Mouse (Mus musculus) embryonic facial prominence, embryonic 12.5 days (tissue): ENCODE results near the gene Gnpnat1. TPM values are rescaled to one million over a fixed set of nuclear protein-coding genes. Genes with fewer than 3 reads are reported as not detected.

ENCODE experiments used
- ATAC-seq: fragments of 200-750 bp; cut with Nextera tagmentation; 2 replicates; pipeline ENCODE4 v1.8.0; 2017; ENCODE audit not compliant: insufficient number of reproducible peaks, insufficient read depth, low FRiP score, low TSS enrichment
- H3K27ac ChIP-seq: fragments of 300-500 bp; sonication (generic); 2 replicates; pipeline ENCODE4 v1.5.1; 2016; ENCODE audit warnings: mild to moderate bottlenecking
- H3K27me3 ChIP-seq: fragments of 300-500 bp; sonication (generic); 2 replicates; pipeline ENCODE4 v1.6.1; 2016; ENCODE audit warnings: mild to moderate bottlenecking, moderate library complexity
- H3K36me3 ChIP-seq: fragments of 300-500 bp; sonication (generic); 2 replicates; pipeline ENCODE4 v1.6.1; 2016; ENCODE audit warnings: mild to moderate bottlenecking
- H3K4me1 ChIP-seq: fragments of 300-500 bp; sonication (generic); 2 replicates; pipeline ENCODE4 v1.6.1; 2016
- H3K4me2 ChIP-seq: fragments of 300-500 bp; sonication (generic); replicated peaks from 2 replicates; pipeline ENCODE4 v1.6.1; 2016; ENCODE audit warnings: mild to moderate bottlenecking, moderate library complexity
- H3K4me3 ChIP-seq: fragments of 300-500 bp; sonication (generic); 2 replicates; pipeline ENCODE4 v1.5.1; 2016; ENCODE audit warnings: mild to moderate bottlenecking
- H3K9ac ChIP-seq: fragments of 300-500 bp; sonication (generic); 2 replicates; pipeline ENCODE4 v1.6.1; 2016; ENCODE audit warnings: mild to moderate bottlenecking, moderate library complexity
- H3K9me3 ChIP-seq: fragments of 300-500 bp; sonication (generic); 2 replicates; pipeline ENCODE4 v1.6.1; 2016; ENCODE audit warnings: mild to moderate bottlenecking, moderate library complexity
- WGBS: fragments of 180-500 bp; shearing (Covaris S2); methylation state at CpG from one replicate; pipeline ENCODE4 v1.1.7; 2016; 5-methylcytosine and 5-hydroxymethylcytosine counted together
- polyA plus RNA-seq: library from polyadenylated mRNA; unstranded; fragments of >200 nt; fragmentation: Nextera tagmentation; extraction: Ambion mirVana; gene quantifications from 2 replicates; pipeline ENCODE4 v1.2.1, GENCODE M21; 2016

The Gnpnat1 gene
- polyA plus RNA-seq, 1 experiment from 2014 or later = 45.0 TPM

GRCm38 (mm10) chr14:45438250-45438930 is 33.7 kb upstream of the Gnpnat1 start:
- Histone ChIP-seq H3K4me2 (no peak overlapping the region), H3K36me3 (no peaks in the 10 kb centered on the region), H3K4me3 (no peak overlapping the region), H3K27ac (0 out of 2 replicates have a peak overlapping the region, but pooled peaks have one; percentile 23), H3K9me3 (no peaks in the 10 kb centered on the region), H3K9ac (no peak overlapping the region), H3K27me3 (no peaks in the 10 kb centered on the region), H3K4me1 (peaks cover 14% of the 10 kb centered on the region)
- WGBS = 37% methylated on average over 19 of the region's 19 CpGs
- no peak for ATAC-seq

DNA sequence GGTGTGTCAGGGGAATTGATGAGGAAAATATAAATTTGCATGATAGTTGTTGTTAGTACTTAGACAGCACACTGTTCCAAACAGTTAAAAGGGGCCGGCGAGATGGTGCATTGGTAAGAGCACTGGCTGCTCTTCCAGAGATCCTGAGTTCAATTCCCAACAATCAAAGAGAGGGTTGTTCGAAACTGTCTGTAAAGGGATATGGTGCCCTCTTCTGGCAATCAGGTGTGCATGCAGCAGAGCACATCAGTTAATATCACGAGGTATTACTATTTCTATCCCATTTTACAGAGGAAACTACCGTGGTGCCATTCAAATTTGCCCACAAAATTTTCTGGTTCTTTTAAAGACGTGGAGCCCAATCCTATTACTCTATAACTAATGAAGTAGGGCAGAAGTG is 29.5 kb upstream of the Gnpnat1 start:
- H3K27ac ChIP-seq = no peak overlapping the region
- no peak overlapping the region for H3K4me2 ChIP-seq
- no peaks in the 10 kb centered on the region for H3K27me3 ChIP-seq
- peaks cover 10% of the 10 kb centered on the region; the same call in 1 of the 2 replicates for H3K9me3 ChIP-seq
- no peak overlapping the region for H3K9ac ChIP-seq
- no peaks in the 10 kb centered on the region for H3K36me3 ChIP-seq
- H3K4me3 ChIP-seq = no peak overlapping the region
- WGBS = 73% methylated on average over 6 of the region's 6 CpGs
- ATAC-seq = no peak
- H3K4me1 ChIP-seq = peaks cover 9% of the 10 kb centered on the region

- peaks cover 10% of the 10 kb centered on the region; the same call in 1 of the 2 replicates for H3K9me3 ChIP-seq
- no peak overlapping the region for H3K4me2 ChIP-seq
- no peak overlapping the region for H3K27ac ChIP-seq
- no peaks in the 10 kb centered on the region for H3K4me1 ChIP-seq
- H3K36me3 ChIP-seq = no peaks in the 10 kb centered on the region
- H3K9ac ChIP-seq = no peak overlapping the region
- WGBS = 70% methylated on average over 4 of the region's 4 CpGs
- ATAC-seq = no peak
- no peaks in the 10 kb centered on the region for H3K27me3 ChIP-seq
- no peak overlapping the region for H3K4me3 ChIP-seq
These were observed 27.3 kb upstream of the Gnpnat1 start for GRCm38 (mm10) chr14:45432003-45432402.

- H3K9me3 ChIP-seq = peaks cover 15% of the 10 kb centered on the region
- ATAC-seq = no peak
- no peak overlapping the region for H3K4me3 ChIP-seq
- no peak overlapping the region for H3K27ac ChIP-seq
- no peaks in the 10 kb centered on the region for H3K4me1 ChIP-seq
- WGBS = 90% methylated on average over 13 of the region's 13 CpGs
- no peaks in the 10 kb centered on the region for H3K36me3 ChIP-seq
- H3K9ac ChIP-seq = no peak overlapping the region
- H3K27me3 ChIP-seq = no peaks in the 10 kb centered on the region
- no peak overlapping the region for H3K4me2 ChIP-seq
These were observed 25.5 kb upstream of the Gnpnat1 start for GRCm38 (mm10) chr14:45430066-45430842.

- Histone ChIP-seq H3K4me2 (no peak overlapping the region), H3K4me1 (no peaks in the 10 kb centered on the region), H3K4me3 (no peak overlapping the region), H3K36me3 (no peaks in the 10 kb centered on the region), H3K9ac (no peak overlapping the region), H3K27ac (no peak overlapping the region), H3K9me3 (peaks cover 5% of the 10 kb centered on the region; the same call in 1 of the 2 replicates), H3K27me3 (no peaks in the 10 kb centered on the region)
- WGBS = 10% methylated on average over 5 of the region's 5 CpGs
- ATAC-seq = no peak
These were observed 18.5 kb upstream of the Gnpnat1 start for GRCm38 (mm10) chr14:45423220-45423619.

DNA sequence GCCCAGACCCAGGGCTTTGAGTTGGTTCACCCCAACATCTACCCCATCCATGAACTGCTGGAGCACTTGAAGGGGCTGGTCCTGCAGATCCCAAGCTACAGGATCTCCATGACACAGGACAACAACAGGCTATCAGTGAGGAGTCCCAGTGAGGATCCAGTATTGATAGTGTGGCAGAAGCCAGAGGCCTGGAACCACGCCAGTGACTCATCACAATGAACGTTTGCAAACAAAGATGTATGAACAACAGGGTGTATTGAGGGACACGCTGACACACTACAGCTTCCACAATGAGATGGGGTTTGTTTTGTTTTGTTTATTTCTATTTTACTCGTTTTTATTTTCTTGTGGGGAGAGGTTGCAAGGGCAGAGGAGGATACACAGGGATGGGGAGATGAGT is 17.7 kb upstream of the Gnpnat1 start:
- ATAC-seq = no peak
- 67% methylated on average over 4 of the region's 4 CpGs for WGBS
- Histone ChIP-seq H3K36me3 (no peaks in the 10 kb centered on the region), H3K9ac (no peak overlapping the region), H3K4me3 (no peak overlapping the region), H3K9me3 (peaks cover 5% of the 10 kb centered on the region; the same call in 1 of the 2 replicates), H3K4me2 (no peak overlapping the region), H3K4me1 (no peaks in the 10 kb centered on the region), H3K27ac (no peak overlapping the region), H3K27me3 (no peaks in the 10 kb centered on the region)

GRCm38 (mm10) chr14:45419323-45419722 is 14.6 kb upstream of the Gnpnat1 start:
- H3K27me3 ChIP-seq = no peaks in the 10 kb centered on the region
- no peaks in the 10 kb centered on the region for H3K9me3 ChIP-seq
- H3K4me2 ChIP-seq = no peak overlapping the region
- no peak overlapping the region for H3K4me3 ChIP-seq
- 79% methylated on average over 4 of the region's 4 CpGs for WGBS
- H3K4me1 ChIP-seq = no peaks in the 10 kb centered on the region
- no peaks in the 10 kb centered on the region for H3K36me3 ChIP-seq
- ATAC-seq = no peak
- H3K27ac ChIP-seq = no peak overlapping the region
- H3K9ac ChIP-seq = no peak overlapping the region

DNA sequence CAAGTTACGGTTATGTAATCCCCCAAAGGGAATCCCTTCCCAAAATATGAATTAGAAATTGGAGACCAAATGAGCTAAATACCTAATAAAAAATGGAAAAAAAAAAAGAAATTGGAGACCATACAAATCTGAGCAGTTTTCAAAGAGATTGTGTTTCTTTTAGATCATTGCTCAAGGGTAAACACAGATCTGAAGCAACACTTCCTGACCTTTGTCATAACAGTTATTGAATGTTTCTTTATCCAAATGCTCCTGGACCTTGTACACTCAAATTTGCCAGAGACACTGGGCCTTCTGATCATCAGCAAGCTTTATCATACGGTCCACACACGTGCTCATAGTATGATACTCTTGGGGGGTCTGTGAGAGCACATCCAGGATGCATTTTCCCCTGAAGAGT is 13.8 kb upstream of the Gnpnat1 start:
- Histone ChIP-seq H3K4me2 (no peak overlapping the region), H3K9ac (no peak overlapping the region), H3K9me3 (no peaks in the 10 kb centered on the region), H3K27me3 (no peaks in the 10 kb centered on the region), H3K4me3 (no peak overlapping the region), H3K4me1 (no peaks in the 10 kb centered on the region), H3K27ac (no peak overlapping the region), H3K36me3 (no peaks in the 10 kb centered on the region)
- ATAC-seq = no peak
- 68% methylated on average over 3 of the region's 3 CpGs for WGBS

GRCm38 (mm10) chr14:45416265-45416664 is 11.6 kb upstream of the Gnpnat1 start:
- ATAC-seq = no peak

GRCm38 (mm10) chr14:45403651-45404050 is 1.1 kb downstream of the Gnpnat1 start:
- H3K4me2 ChIP-seq = no peak overlapping the region
- no peak overlapping the region for H3K9ac ChIP-seq
- H3K27ac ChIP-seq = no peak overlapping the region
- no peaks in the 10 kb centered on the region for H3K36me3 ChIP-seq
- no peaks in the 10 kb centered on the region for H3K27me3 ChIP-seq
- no peak for ATAC-seq
- 82% methylated on average over 7 of the region's 7 CpGs for WGBS
- no peaks in the 10 kb centered on the region for H3K4me1 ChIP-seq
- H3K9me3 ChIP-seq = no peaks in the 10 kb centered on the region; the same call in 1 of the 2 replicates
- no peak overlapping the region for H3K4me3 ChIP-seq

More at GRCm38 (mm10) chr14:45416265-45416664, 11.6 kb upstream of the Gnpnat1 start:
- Histone ChIP-seq H3K4me2 (no peak overlapping the region), H3K27ac (no peak overlapping the region), H3K36me3 (no peaks in the 10 kb centered on the region), H3K27me3 (no peaks in the 10 kb centered on the region), H3K9ac (no peak overlapping the region), H3K4me3 (no peak overlapping the region), H3K9me3 (no peaks in the 10 kb centered on the region), H3K4me1 (no peaks in the 10 kb centered on the region)
- WGBS = 87% methylated on average over 4 of the region's 4 CpGs

DNA sequence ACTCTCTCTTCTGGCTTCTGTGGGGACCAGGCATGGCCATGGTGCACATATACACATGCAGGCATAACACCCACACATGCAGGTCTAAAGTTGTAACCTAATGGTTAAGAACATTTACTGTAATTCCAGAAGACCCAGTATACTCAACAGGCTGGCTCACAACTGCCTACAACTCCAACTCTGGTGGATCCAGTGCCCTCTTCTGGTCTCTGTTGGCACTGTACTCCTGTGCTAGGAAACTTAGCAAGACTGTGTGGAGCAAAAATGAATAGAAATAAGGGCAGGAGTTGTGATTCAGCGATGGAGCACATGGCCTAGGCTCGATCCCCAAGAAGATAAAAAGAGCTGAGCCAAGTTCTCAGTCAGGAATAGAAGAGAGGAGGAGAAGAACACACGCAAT is 4.9 kb downstream of the Gnpnat1 start:
- Histone ChIP-seq H3K4me1 (no peaks in the 10 kb centered on the region), H3K9ac (no peak overlapping the region), H3K27ac (no peak overlapping the region), H3K9me3 (no peaks in the 10 kb centered on the region; the same call in 1 of the 2 replicates), H3K36me3 (no peaks in the 10 kb centered on the region), H3K27me3 (no peaks in the 10 kb centered on the region), H3K4me2 (no peak overlapping the region), H3K4me3 (no peak overlapping the region)
- no peak for ATAC-seq
- WGBS = 75% methylated on average over 3 of the region's 3 CpGs

- peak; percentile 32; the same call in 1 of the 2 replicates for ATAC-seq
- H3K36me3 ChIP-seq = no peaks in the 10 kb centered on the region
- H3K27me3 ChIP-seq = no peaks in the 10 kb centered on the region
- peaks cover 13% of the 10 kb centered on the region for H3K4me1 ChIP-seq
- WGBS = 26% methylated on average over 3 of the region's 3 CpGs
- peak overlapping the region; percentile 84 for H3K4me3 ChIP-seq
- H3K4me2 ChIP-seq = peak overlapping the region; percentile 70
- H3K9me3 ChIP-seq = no peaks in the 10 kb centered on the region
- peak overlapping the region; percentile 81 for H3K9ac ChIP-seq
- peak overlapping the region; percentile 47; the same call in 1 of the 2 replicates for H3K27ac ChIP-seq
These were observed 15.5 kb downstream of the Gnpnat1 start for GRCm38 (mm10) chr14:45389194-45389593.
